Mouse (Mus musculus) neural tube, embryonic 11.5 days (tissue): ENCODE data around the gene Pakap. TPM values are rescaled to one million over a fixed set of nuclear protein-coding genes. Genes with fewer than 3 reads are reported as not detected.

Experiments
- ATAC-seq: fragments of 200-750 bp; cut with Nextera tagmentation; 2 replicates; pipeline ENCODE4 v1.8.0; 2017; ENCODE audit warnings: moderate number of reproducible peaks, mild to moderate bottlenecking, moderate TSS enrichment, moderate library complexity; ENCODE audit not compliant: insufficient read depth, low FRiP score, low TSS enrichment
- DNase-seq: peaks from one replicate; pipeline ENCODE4 v3.0.0-alpha.2; 2015; ENCODE audit warnings: low spot score
- H3K27ac ChIP-seq: fragments of 300-500 bp; sonication (generic); 2 replicates; pipeline ENCODE4 v1.5.1; 2014; ENCODE audit warnings: low read depth, mild to moderate bottlenecking, low read length
- H3K27me3 ChIP-seq: fragments of 300-500 bp; sonication (generic); 2 replicates; pipeline ENCODE4 v1.6.1; 2014; ENCODE audit warnings: mild to moderate bottlenecking, low read length, mixed read lengths; ENCODE audit not compliant: control insufficient read depth, insufficient read depth
- H3K36me3 ChIP-seq: fragments of 300-500 bp; sonication (generic); 2 replicates; pipeline ENCODE4 v1.6.1; 2014; ENCODE audit warnings: mild to moderate bottlenecking, low read length, moderate library complexity, mixed read lengths; ENCODE audit not compliant: control insufficient read depth, insufficient read depth
- H3K4me1 ChIP-seq: fragments of 300-500 bp; sonication (generic); 2 replicates; pipeline ENCODE4 v1.6.1; 2014; ENCODE audit warnings: low read length, mixed read lengths; ENCODE audit not compliant: control insufficient read depth, insufficient read depth
- H3K4me2 ChIP-seq: fragments of 300-500 bp; sonication (generic); 2 replicates; pipeline ENCODE4 v1.6.1; 2014; ENCODE audit warnings: low read depth, mild to moderate bottlenecking, moderate library complexity
- H3K4me3 ChIP-seq: fragments of 300-500 bp; sonication (generic); 2 replicates; pipeline ENCODE4 v1.5.1; 2014; ENCODE audit warnings: low read depth, low read length
- H3K9ac ChIP-seq: fragments of 300-500 bp; sonication (generic); 2 replicates; pipeline ENCODE4 v1.6.1; 2014; ENCODE audit warnings: mild to moderate bottlenecking, low read length
- H3K9me3 ChIP-seq: fragments of 300-500 bp; sonication (generic); 2 replicates; pipeline ENCODE4 v1.6.1; 2016; ENCODE audit warnings: low read length; ENCODE audit not compliant: control insufficient read depth
- WGBS: fragments of 180-500 bp; shearing (Covaris S2); extraction: QIAGEN DNeasy Blood & Tissue Kit; methylation state at CpG from one replicate; pipeline ENCODE4 v1.1.7; 2014; 5-methylcytosine and 5-hydroxymethylcytosine counted together
- polyA plus RNA-seq: library from polyadenylated mRNA; unstranded; fragments of >200 nt; fragmentation: Nextera tagmentation; extraction: Ambion mirVana; gene quantifications from 2 replicates; pipeline ENCODE4 v1.2.1, GENCODE M21; 2014

Gene Pakap
- polyA plus RNA-seq, 1 experiment from 2014 or later = 20.8 TPM

DNA sequence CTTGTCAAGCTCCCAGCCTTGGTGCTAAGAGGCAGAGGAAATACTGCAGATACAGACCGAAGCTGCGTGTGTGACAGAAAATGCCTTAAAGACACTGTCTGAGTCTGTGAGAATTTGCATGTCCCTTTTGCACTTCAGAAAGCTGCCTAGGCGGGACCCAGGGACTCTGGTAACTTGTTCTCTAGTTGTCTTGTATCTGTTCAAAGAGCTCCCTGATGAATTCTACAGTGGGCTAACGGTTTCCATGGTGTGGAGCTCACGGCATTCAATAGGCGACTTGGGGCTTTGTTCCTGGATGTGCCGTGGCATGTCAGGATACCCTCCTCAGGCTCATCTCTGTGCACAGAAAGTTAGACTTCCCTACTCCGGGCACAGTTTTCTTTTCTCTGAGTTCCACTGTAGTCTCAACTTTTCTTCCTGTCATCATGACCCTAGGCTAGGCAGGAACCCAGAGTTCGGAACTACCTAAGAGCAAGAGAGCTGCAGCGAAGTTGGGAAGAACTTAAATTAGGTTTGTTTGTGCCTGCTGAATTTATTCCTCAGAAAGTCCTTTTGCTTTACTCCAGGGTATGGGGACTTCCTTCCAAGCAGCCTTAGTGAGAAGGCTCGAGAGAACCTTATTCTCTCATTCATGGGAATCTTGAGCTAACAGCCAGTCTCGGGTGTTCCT is 277.7 kb downstream of the Pakap start:
- Histone ChIP-seq H3K4me1 (peaks cover 21% of the 10 kb centered on the region), H3K9ac (peak overlapping the region; percentile 60)

DNA sequence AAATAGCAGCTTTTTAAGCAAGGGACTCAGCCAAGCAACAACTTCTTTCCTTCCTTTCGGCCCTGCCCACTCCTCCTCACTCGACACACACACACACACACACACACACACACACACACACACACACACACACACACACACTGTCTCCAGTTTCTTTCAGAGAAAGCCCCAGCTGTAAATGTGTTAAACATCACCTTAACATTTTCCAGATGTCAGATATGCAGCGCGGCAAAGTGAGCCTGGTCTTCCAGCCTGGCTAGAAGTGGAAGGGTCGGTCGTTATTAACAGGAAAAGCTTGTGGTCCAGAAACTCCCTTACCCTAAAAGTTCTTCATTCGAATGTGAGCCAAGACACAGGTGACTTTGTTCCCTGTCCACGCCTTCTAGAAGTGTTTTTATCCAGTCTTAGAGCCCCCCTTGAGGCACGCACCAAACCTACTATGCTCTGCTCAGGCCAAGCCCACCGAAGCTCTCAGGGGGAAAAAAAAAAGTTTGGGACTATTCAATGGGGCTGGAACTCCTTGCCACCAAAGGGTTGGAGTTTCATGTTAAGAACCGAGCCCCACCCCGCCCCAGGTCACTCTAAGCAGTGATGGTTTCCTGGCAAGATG is 278.5 kb downstream of the Pakap start:
- 43% methylated on average over 11 of the region's 12 CpGs for WGBS
- H3K4me3 ChIP-seq = peak overlapping the region; percentile 34
- DNase-seq (no peak), ATAC-seq (no peak)
- H3K4me2 ChIP-seq = peak overlapping the region; percentile 51
- no peaks in the 10 kb centered on the region for H3K9me3 ChIP-seq
- H3K36me3 ChIP-seq = peaks cover 3% of the 10 kb centered on the region
- peaks cover 21% of the 10 kb centered on the region for H3K4me1 ChIP-seq
- no peaks in the 10 kb centered on the region for H3K27me3 ChIP-seq
- peak overlapping the region; percentile 45 for H3K9ac ChIP-seq
- H3K27ac ChIP-seq = peak overlapping the region; percentile 88

More for the DNA sequence above, 277.7 kb downstream of the Pakap start:
- peak overlapping the region; percentile 51 for H3K4me2 ChIP-seq
- H3K36me3 ChIP-seq = peaks cover 3% of the 10 kb centered on the region
- no peaks in the 10 kb centered on the region for H3K27me3 ChIP-seq
- ATAC-seq = peak; percentile 64; the same call in 1 of the 2 replicates
- H3K4me3 ChIP-seq = peak overlapping the region; percentile 34
- DNase-seq = peak; percentile 53
- H3K27ac ChIP-seq = peak overlapping the region; percentile 88
- WGBS = 15% methylated on average over 12 of the region's 12 CpGs
- H3K9me3 ChIP-seq = no peaks in the 10 kb centered on the region

- H3K27me3 ChIP-seq = no peaks in the 10 kb centered on the region
- 0 out of 2 replicates have a peak, but pooled peaks have one; percentile 18 for ATAC-seq
- H3K4me2 ChIP-seq = peak overlapping the region; percentile 51
- H3K4me1 ChIP-seq = peaks cover 21% of the 10 kb centered on the region
- peak overlapping the region; percentile 31 for H3K9ac ChIP-seq
- 9% methylated on average over 8 of the region's 8 CpGs for WGBS
- H3K9me3 ChIP-seq = no peaks in the 10 kb centered on the region
- peaks cover 3% of the 10 kb centered on the region for H3K36me3 ChIP-seq
- DNase-seq = peak; percentile 62
- peak overlapping the region; percentile 88 for H3K27ac ChIP-seq
- H3K4me3 ChIP-seq = 0 out of 2 replicates have a peak overlapping the region, but pooled peaks have one; percentile 6
These were observed 279.0 kb downstream of the Pakap start for GRCm38 (mm10) chr4:57846991-57847422.

GRCm38 (mm10) chr4:57847676-57848075 is 279.7 kb downstream of the Pakap start:
- Histone ChIP-seq H3K27me3 (no peaks in the 10 kb centered on the region), H3K27ac (peak overlapping the region; percentile 88), H3K9me3 (no peaks in the 10 kb centered on the region), H3K9ac (peak overlapping the region; percentile 31; the same call in 1 of the 2 replicates), H3K4me1 (peaks cover 21% of the 10 kb centered on the region), H3K4me3 (no peak overlapping the region), H3K36me3 (peaks cover 3% of the 10 kb centered on the region), H3K4me2 (peak overlapping the region; percentile 51)
- 88% methylated on average over 3 of the region's 3 CpGs for WGBS
- DNase-seq (no peak), ATAC-seq (no peak)

DNA sequence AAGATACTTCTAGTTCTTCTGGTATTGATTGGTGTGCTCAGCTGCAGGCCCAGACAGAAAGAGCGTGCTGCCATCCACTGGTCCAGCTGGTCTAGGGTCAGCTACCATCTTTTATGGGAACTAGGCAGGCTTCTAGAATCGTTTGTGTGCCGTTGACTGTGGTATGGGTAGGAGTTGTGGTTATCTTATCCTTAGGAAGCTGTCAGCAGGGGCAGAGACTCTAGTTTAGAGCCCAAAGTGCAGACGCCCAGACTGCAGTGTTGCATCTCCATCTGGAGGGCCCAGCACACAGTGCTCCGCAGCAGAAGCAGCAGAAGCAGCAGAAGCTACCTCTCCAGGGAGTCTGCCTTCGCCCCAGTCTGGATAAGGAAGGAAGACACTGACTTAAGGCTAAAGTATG is 281.5 kb downstream of the Pakap start:
- Histone ChIP-seq H3K4me3 (no peak overlapping the region), H3K27ac (no peak overlapping the region), H3K36me3 (peaks cover 3% of the 10 kb centered on the region), H3K9ac (no peak overlapping the region), H3K4me2 (no peak overlapping the region), H3K4me1 (peaks cover 21% of the 10 kb centered on the region), H3K9me3 (no peaks in the 10 kb centered on the region), H3K27me3 (no peaks in the 10 kb centered on the region)
- ATAC-seq (no peak), DNase-seq (no peak)
- 85% methylated on average over 6 of the region's 6 CpGs for WGBS

DNA sequence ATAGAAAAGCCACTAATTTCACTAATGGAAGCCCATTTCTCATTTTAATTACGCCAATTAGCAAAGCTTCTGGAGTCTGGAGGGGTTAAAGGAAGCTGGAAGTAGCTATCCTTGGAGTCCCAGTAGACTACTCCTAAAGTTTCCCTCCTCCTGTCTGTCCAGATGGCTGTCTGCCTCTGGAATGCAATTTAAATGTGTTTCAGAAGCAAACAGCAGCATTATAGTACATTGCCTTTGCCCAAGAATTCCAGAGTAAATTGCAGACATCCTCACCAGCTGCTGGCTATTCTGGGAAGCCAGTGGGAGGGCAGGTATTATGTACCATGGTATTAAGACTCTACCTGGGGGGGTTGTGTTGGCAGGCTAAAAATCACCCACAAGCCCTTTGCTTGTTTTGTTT is 283.8 kb downstream of the Pakap start:
- DNase-seq (no peak), ATAC-seq (no peak)
- no peak overlapping the region for H3K27ac ChIP-seq
- H3K9me3 ChIP-seq = no peaks in the 10 kb centered on the region
- no peaks in the 10 kb centered on the region for H3K27me3 ChIP-seq
- WGBS = 83% methylated on average over 1 of the region's 1 CpGs
- H3K9ac ChIP-seq = no peak overlapping the region
- no peak overlapping the region for H3K4me2 ChIP-seq
- H3K36me3 ChIP-seq = peaks cover 21% of the 10 kb centered on the region
- no peak overlapping the region for H3K4me3 ChIP-seq
- H3K4me1 ChIP-seq = peaks cover 10% of the 10 kb centered on the region

DNA sequence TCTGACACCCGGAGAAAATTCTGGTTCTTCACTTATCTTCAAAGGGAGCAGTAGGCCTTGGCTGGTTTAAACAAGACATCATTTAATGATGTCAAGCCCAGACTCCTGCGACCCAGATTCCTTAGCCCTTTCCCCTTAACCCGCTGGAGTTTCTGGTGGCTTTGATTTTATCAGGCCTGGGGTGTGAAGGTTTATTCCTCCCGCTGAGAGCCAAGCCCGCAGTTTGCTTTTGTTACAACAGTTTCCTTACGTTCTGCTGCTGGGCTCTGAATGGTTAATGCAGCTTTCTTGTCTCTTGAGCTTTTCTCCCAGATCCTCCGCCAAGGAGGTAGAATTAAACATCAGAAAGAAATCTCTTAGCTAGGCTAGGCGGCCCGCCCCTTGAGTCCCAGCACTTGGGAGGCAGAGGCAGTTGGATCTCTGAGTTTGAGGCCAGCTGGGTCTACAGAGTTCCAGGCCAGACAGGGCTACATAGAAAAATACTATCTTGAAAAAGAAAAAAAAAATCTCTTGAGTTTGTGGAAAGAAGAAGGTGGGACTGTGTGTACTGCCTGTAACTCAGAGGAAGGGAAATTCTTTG is 284.6 kb downstream of the Pakap start:
- ATAC-seq = no peak
- H3K4me3 ChIP-seq = no peak overlapping the region
- H3K9ac ChIP-seq = no peak overlapping the region
- H3K27ac ChIP-seq = no peak overlapping the region
- no peaks in the 10 kb centered on the region for H3K27me3 ChIP-seq
- peaks cover 2% of the 10 kb centered on the region; the same call in 1 of the 2 replicates for H3K4me1 ChIP-seq
- H3K4me2 ChIP-seq = no peak overlapping the region
- peaks cover 26% of the 10 kb centered on the region for H3K36me3 ChIP-seq
- no peaks in the 10 kb centered on the region for H3K9me3 ChIP-seq
- DNase-seq = no peak
- WGBS = 38% methylated on average over 9 of the region's 9 CpGs

GRCm38 (mm10) chr4:57854181-57854580 is 286.2 kb downstream of the Pakap start:
- 91% methylated on average over 6 of the region's 6 CpGs for WGBS
- no peak for ATAC-seq
- Histone ChIP-seq H3K36me3 (peaks cover 26% of the 10 kb centered on the region), H3K27me3 (no peaks in the 10 kb centered on the region), H3K9ac (no peak overlapping the region), H3K9me3 (no peaks in the 10 kb centered on the region), H3K27ac (no peak overlapping the region), H3K4me1 (no peaks in the 10 kb centered on the region), H3K4me3 (no peak overlapping the region), H3K4me2 (no peak overlapping the region)
- DNase-seq = no peak
